Mouse (Mus musculus): ENCODE data around the gene Psmd7.
"Not testable (repeated sequence)": the region's sequence is repeated elsewhere in the genome, so short reads cannot be mapped to it uniquely, and the experiment has no call there.

Gene Psmd7

DNA sequence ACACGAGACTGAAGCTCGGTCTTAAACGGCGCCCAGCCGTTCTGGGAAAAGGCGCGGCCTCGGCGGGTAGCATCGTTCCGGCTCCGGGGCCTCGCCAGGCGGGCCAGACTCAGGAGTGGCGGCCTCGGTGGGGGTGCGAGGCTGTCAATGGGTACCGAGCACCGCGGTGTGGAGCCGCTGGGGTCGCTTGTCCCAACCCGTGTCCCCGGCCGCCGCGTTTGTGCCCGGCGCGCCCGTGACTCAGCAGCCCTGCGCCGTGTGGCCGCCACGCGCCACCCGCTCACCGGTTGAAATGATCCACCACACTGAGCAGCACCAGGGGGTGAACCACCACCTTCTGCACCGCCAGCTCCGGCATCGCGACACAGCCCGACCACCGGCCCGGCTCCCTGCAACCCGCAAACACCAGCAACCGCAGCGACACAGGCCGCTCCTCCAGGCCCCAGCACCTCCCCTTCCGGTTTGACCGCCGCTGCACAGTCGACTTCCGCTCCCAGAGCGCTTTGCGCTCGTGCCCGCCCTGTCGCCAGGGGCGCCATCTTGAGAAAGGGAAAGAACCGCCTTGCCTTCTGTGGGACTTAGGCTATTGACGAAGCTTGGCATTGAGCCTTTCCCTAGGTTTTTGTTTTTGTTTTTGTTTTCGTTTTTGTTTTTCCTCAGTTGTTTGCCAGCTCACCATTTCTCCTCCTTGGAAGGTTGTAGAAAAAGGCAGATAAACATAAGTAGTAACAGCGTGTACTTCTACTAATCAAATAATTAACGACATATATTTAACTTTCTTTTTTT is at the start of gene Psmd7:
Psmd7 (minus strand) TSS at position 470 of the 786 bp plus-strand sequence.
- in situ Hi-C loops (cut with MboI, MseI) = loop anchor here (10.0 kb wide), 2 partner anchors 403 to 913 kb away; no protein-coding TSS in a partner anchor

DNA sequence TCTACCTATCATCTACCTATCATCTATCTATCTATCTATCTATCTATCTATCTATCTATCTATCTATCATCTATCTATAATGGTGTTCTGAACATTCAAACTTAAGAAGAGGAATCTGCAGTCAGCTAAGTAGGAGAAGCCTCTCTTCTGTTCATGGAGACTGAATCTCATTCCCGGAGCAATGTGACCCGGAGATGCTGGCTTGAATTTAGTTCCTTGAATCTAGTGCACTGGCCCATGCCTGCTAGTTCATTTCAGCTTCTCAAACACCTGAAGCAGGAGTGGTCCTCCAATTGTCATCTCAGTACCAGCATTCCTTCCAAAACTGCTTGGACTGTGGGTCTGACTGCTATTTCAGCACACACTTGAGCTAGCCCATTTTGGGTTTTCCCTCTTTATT is 45.5 kb upstream of the Psmd7 start:
- in situ Hi-C loops (cut with MboI, MseI) = no loop called here

DNA sequence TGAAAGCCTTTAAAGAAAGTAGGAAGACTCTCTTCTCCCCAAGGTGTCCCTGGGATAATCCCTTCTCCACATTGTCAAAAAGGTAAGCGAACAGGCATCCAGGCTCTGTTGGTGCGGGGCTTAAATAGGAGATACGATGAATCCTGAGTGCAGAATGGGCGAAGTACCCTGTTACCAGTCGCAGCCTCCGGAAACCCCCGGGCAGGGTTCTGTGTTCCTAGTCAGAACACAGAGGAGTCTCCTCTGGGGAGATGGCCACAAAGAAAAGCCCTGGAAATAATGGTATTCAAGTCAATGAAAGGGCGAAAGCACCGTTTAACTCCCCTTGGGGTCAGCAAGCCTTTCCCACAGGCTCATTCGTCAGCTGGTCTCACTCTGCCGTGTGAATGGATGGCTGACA is 41.4 kb upstream of the Psmd7 start:
- in situ Hi-C loops (cut with MboI, MseI) = no loop called here

DNA sequence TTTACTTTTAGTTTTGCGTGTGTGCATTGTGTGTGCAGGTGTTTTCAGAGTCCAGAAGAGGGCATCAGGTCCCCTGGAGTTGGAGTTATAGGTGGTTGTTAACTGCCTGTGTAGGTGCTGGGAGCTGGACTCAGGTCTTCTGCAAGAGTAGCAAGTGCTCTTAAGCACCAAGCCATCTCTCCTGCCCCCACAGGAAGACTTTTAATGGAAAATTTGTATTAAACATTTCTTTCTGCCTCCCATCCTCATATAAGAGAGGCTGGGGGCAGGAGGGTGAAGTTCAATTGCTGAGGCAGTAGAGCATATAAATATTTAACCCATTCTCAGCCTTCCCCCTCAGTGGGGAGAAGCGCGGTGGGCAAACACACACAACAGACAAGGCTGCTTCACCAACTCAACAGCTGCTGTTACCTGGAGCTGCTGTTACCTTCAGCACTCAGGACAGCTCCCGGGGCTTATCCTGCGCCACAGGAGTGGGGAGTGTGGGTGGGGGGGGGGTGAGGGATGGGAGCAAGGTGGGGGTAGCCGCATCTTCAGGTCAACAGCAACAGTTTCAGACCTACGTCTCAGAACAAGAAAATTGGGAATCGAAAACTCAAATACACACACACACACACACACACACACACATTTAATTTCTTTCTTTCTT is 40.4 kb upstream of the Psmd7 start:
- in situ Hi-C loops (cut with MboI, MseI) = no loop called here

GRCm38 (mm10) chr8:107627881-107628280 is 39.6 kb upstream of the Psmd7 start:
- in situ Hi-C loops (cut with MboI, MseI) = no loop called here

- in situ Hi-C loops (cut with MboI, MseI) = not testable (repeated sequence)
Observed at GRCm38 (mm10) chr8:107624301-107624700, 36.0 kb upstream of the Psmd7 start.

- in situ Hi-C loops (cut with MboI, MseI) = no loop called here
Observed at GRCm38 (mm10) chr8:107621930-107622623, 33.8 kb upstream of the Psmd7 start.

DNA sequence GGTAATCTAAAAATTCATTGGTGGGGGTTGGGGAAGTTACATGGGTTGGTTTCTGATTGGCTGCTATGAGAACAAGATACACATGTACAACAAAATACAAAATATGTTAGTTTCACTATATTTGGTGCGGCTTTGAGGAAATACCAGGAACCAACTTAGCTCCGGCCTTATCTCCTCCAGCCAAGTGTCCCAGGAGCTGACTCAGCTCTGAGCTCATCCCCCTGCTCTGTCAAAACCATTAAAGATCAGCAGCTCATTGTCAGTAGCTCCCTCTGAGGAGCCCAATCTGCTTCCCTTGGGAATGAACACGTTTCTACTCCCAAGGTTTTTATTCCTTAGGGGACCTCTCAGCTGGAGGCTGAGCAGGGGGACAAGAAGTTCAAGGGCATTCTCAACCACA is 32.9 kb upstream of the Psmd7 start:
- in situ Hi-C loops (cut with MboI, MseI) = no loop called here

- in situ Hi-C loops (cut with MboI, MseI) = no loop called here
Observed at GRCm38 (mm10) chr8:107618499-107618898, 30.2 kb upstream of the Psmd7 start.

DNA sequence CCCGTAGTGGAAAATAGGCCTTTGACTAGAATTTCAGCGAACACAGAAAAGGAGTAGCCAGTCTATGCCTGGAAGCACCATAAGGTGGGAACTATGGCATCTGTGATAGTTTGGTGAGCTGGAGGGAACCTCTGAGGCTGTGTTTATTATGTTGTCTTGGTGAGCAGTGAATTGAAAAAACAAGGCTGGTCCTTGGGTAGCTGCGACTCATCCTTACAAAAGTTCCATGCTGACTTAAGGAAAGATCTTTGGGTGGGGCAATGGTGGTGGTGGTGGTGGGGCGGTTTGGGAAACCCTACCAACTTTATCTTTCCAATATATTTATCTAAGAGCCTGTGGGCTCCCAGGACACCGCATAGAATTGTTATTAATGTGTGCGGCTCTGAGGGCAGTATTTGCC is 25.1 kb upstream of the Psmd7 start:
- in situ Hi-C loops (cut with MboI, MseI) = no loop called here

DNA sequence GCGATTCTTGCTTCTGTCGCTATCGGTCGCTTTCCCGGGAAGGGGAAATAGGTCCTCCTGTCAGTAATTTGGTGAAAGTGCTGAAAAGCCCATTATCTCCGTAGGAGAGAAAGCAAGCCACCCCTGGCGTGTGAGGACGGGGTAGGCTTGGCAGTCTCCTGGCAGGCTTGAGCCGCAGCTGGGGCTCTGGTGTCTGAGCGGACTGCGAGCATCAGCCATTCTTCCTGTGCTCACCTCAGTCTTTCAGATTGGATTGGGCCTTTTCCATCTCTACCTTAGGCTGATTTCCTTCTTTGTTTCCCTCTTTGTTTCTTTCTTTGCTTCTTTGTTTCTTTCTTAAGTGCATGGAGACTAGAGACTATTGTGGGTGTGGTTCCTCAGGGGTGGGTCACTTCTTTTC is 22.6 kb upstream of the Psmd7 start:
- in situ Hi-C loops (cut with MboI, MseI) = no loop called here

- in situ Hi-C loops (cut with MboI, MseI) = no loop called here
Observed at GRCm38 (mm10) chr8:107608751-107609150, 20.5 kb upstream of the Psmd7 start.

GRCm38 (mm10) chr8:107603026-107603425 is 14.8 kb upstream of the Psmd7 start:
- in situ Hi-C loops (cut with MboI, MseI) = no loop called here

DNA sequence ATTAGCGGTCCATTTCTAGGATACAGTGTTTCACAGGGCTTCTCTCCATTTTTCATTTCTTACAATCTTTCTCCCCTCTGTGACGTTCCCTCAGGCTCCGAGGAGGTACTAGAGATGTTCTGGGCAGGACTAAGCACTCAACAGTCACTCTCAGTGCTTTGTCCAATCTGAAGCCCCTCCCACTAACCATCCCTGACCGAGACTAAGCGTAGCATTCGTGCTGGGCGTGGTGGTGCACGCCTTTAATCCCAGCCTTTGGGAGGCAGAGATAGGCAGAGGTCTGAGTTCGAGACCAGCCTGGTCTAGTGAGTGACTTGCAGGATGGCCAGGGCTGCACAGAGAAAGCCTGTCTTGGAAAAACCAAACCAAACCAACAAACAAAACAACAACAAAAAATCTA is 11.4 kb upstream of the Psmd7 start:
- in situ Hi-C loops (cut with MboI, MseI) = loop anchor here (5.0 kb wide), 1 partner anchor 83 kb away; no protein-coding TSS in a partner anchor

DNA sequence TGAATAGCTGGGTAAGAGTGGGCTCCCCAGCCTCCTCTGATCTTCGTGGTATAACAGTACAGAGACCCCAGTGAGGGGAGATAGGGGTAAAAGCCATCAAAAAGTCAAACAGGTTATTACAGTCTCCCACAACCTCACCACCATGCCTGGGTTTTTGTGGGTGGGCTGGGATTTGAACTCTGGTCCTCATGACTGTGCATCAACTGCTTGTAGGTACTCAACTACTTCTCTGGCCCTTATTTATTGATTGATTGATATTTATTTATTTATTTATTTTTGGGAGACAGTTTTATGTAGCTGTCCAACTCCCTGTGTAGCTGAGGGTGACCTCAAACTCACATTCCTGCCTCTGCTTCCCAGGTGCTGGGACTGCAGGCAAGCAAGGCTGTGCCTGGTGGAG is 9.5 kb upstream of the Psmd7 start:
- in situ Hi-C loops (cut with MboI, MseI) = loop anchor here (5.0 kb wide), 1 partner anchor 85 kb away; no protein-coding TSS in a partner anchor

GRCm38 (mm10) chr8:107594817-107595216 is 6.6 kb upstream of the Psmd7 start:
- in situ Hi-C loops (cut with MboI, MseI) = loop anchor here (5.0 kb wide), 1 partner anchor 87 kb away; no protein-coding TSS in a partner anchor

- in situ Hi-C loops (cut with MboI, MseI) = no loop called here
Observed at GRCm38 (mm10) chr8:107593967-107594729, 5.9 kb upstream of the Psmd7 start.

DNA sequence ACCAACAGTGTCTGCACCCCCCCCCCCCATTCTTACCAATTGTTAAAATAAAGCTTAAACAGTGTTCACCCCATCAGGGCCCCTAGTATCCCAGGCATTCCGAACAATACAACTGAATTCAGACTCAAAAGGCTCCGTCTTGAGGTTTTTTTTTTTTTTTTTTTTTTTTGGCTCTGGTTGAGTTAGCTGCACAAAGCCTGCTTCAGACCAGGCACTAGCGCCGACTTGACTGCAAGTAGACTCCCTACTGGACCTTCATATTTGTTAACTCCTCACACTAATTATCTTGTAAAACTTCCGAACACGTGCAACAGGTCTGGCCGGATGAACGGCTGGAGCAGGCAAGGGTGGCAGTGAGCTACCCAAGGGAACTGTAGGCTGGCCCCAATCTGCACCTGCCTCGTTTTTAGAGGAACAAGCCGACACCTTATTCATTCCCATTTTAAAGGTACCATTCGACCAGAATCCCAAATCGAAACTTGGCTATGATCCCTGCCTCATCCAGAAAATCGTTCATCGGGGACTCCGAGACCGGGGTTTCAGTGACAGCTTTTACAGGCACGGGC is 752 bp downstream of the Psmd7 start:
- in situ Hi-C loops (cut with MboI, MseI) = loop anchor here (10.0 kb wide), 2 partner anchors 403 to 913 kb away; no protein-coding TSS in a partner anchor

- in situ Hi-C loops (cut with MboI, MseI) = loop anchor here (10.0 kb wide), 2 partner anchors 397 to 907 kb away; no protein-coding TSS in a partner anchor
Observed at GRCm38 (mm10) chr8:107582136-107582535, 6.1 kb downstream of the Psmd7 start.

DNA sequence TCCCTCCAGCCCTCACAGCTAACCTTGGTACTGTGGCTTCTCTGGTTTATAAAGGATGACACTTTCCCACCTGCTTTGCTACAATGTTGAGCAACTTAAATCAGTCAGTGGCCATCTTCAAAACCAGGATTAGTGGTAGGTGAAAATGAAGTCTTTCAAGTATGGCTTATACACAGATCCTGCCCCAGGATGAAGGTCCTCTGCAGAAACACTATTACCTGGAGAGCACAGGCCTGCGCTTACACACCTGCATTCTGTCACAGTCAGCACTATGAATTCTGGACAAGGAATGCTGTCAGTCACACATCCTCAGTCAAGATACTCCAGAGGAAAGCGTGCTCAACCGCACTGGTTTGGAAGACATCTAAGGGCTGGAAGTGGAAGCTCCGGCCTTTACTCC is 6.7 kb downstream of the Psmd7 start:
- in situ Hi-C loops (cut with MboI, MseI) = loop anchor here (10.0 kb wide), 2 partner anchors 397 to 907 kb away; no protein-coding TSS in a partner anchor

DNA sequence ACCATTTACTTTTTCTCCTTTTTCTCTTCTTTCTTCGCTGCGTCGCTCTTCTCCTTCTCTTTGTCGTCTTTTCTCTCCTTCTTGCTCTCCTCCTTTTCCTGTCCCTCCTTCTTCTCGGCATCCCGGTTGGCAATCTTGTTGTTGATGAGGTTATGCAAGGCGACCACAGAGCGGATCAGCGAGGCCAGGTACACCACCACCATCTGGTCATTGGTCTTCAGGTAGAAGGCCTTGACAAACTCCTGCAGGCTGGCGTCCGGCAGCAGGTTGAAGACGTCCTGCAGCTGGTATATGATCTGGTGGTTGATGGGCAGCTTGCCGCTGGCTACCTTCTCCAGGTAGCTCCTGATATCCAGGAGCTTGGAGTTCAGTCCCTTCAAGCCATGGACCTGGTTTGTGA is 7.4 kb downstream of the Psmd7 start:
- in situ Hi-C loops (cut with MboI, MseI) = loop anchor here (10.0 kb wide), 2 partner anchors 396 to 906 kb away; no protein-coding TSS in a partner anchor

All from regulatory T cell (primary cell).